Mouse (Mus musculus) activated CD4-positive, CD25-positive, alpha-beta regulatory T cell, adult 4 months (primary cell): Measurements from ENCODE around the gene Mpzl2. TPM values are rescaled to one million over a fixed set of nuclear protein-coding genes. Genes with fewer than 3 reads are reported as not detected.
"Not testable (repeated sequence)": the region's sequence is repeated elsewhere in the genome, so short reads cannot be mapped to it uniquely, and the experiment has no call there.

Experiments used
- ATAC-seq: one replicate; pipeline ENCODE4 v1.8.0; 2017
- polyA plus RNA-seq, 2 experiments: library from polyadenylated mRNA; unstranded; fragments of 100-300 nt; shearing (Covaris generic); gene quantifications; one replicate each; pipeline ENCODE4 v1.2.1; 2017

Gene Mpzl2
- polyA plus RNA-seq, 2 experiments from 2014 or later, result not detected

GRCm38 (mm10) chr9:45037803-45038202 is 1.8 kb upstream of the Mpzl2 start:
- ATAC-seq, result not testable (repeated sequence)

DNA sequence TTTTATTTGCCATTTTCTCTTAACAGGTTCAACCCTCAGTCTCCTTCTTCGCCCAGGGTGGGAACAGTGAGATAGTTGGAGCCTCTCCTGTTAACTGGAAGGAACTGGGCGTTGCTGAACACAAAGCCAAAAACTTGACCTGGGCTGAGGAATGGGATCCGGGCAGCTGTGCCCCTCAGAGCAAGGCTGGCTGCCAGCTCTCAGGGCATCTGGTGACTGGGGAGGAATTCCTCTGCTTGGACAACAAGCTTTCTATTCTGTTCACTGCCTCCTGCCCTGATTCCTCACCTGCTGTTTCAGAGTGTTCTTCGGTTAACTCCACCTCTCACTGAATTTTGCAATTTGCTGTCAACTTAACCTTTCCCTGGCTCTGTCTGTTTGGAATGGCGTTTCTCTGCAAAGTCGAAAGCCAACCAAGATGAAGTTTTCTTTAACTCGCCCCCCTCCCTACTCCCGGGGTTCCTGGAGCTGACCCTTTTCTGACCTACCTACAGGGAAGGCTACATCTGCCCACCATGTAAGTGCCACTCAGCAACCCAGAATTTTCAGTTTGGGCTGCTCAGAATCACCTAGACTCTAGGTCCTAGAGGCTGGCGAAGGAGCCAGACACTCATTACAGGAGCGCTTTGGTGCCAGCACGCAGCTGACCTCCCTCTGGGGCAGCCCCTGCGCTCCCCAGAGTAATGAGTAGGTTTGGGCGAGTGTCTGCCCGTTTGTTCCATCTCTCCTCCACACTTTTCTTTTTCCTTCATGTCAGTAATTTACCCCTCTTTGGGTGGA is 657 bp downstream of the Mpzl2 start:
- no peak for ATAC-seq

DNA sequence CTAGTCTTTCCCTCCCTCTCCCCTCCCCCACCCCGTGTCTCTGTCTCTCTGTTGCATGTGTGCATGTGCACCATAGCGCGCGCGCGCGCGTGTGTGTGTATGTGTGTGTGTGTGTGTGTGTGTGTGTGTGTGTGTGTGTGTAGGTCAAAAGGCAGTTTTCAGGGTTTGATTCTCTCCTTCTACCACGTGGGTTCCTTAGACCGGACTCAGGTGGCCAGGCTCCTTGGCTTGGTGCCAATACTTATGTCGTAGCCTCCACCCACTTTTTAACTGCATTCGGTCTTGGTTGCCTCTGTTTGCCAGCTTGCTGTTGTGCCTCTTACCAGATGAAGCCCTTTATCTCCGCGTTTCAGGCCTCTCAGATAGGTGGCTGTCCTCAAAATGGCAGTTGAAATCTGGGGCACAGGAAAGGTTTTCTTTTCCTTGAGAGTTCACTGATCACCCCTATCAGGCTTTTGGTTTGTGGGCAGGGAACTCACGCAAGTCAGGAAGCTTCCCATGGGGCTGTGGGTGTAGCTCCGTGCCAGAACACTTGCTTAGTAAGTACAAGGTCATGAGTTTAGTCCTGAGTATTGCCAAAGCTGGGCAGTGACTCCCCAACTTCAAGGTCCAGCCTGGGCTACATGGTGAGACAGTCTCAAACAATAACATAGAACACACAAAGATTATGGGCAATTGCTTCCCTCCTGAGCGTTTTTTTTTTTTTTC is 1.7 kb downstream of the Mpzl2 start:
- no peak for ATAC-seq

DNA sequence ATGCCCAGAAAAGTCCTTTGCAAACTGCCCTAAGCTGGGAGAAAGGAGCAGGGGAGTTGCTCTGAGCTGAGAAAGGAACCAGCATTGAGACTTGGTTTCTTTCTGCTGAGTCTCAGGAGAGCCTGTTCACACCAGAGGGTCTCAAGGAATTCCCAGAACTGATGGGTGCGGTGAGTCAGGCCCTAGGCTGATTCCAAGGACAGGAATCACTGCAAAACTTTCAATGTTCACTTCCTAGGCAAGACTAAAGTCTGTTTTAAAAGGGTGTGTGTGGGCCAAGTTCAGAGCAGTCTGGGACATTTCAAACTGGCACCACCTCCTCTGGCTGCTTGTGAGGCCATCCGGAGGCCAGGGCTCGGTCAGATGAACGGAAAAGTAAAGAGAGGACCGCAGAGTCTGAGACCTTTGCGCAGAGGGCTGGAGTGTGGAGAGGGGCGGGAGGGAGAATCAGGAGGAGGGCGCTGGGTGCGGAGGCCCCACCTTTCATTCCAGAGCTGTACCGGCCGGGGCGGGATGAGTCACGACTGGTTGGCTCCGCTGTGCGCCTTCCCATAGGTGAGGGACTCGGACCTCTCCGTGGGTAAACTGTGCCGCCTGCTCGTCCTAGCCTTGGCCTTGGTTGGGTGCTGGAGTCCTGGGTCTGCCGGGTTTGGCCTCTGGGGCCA is 2.6 kb downstream of the Mpzl2 start:
- ATAC-seq, result no peak

DNA sequence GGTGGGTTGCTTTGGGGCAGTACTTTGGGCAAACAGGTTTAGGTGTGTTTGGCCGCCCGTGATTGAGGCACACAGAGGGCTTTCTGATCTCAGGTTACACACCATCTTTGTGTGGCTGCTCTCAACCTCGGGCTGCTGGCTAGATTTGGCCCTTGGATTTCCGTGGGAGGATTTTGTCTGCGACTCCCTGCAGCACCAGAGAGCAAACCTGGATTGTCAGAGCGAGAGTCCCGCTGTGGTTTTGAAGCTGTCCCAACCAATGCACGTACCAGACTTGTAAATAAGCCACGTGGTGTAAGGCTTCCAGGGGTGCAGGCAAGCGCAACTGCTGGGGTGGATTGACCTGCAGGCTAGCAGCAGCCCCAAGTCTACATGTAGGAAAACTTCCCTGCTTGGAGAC is 3.3 kb downstream of the Mpzl2 start:
- ATAC-seq, result no peak

DNA sequence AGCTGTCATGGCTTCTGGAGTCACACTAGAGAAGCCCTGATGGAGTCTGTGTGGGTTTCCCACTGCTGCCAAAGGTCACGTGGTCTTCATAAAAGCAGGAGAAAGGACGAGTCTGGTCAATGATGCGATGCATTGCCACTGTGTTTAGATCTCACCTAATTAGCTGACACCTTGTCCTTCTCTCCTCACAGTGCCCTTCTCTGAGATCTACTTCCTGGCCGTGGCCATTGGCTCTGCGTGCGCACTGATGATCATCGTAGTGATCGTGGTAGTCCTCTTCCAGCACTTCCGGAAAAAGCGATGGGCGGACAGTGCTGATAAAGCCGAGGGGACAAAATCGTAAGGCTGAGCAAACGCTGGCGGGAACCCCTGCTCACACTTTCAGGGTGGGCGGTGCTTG is 7.4 kb downstream of the Mpzl2 start:
- ATAC-seq, result no peak

DNA sequence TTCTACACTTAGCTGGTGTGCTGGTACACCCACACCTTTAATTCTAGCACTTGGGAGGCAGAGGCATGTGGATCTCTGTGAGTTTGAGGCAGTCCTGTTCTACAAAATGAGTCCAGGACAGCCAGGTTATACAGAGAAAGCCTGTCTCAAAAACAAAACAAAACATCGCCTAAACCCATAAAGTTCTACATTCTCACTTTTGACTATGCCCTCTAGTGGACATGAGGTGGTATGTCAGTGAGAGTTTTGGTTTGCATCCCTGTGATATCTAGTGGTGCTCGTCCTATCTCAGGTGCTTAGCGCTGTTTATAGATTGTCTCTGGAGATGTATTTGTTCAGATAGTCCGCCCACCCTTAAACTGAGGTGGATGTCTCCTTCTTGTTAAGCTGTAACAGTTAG is 8.9 kb downstream of the Mpzl2 start:
- ATAC-seq, result peak; percentile 59

DNA sequence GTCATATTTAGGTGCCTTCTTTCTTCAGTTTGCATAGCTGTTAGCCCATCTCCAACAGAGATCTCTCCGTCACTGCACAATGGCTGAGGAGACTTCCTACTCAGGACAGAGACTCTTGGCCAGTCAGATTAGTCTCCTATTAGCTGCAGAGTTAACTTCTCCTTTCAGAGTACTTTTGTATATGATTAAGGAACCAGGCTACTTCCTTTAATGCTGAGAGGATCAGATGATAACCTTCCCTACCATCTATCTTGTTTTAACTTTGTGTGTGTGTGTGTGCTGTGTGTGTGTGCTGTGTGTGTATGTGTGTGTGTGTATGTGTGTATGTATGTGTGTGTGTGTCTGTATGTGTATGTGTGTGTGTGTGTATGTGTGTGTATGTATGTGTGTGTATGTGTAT is 10.1 kb downstream of the Mpzl2 start:
- no peak for ATAC-seq

- ATAC-seq, result no peak
These were observed 10.7 kb downstream of the Mpzl2 start for GRCm38 (mm10) chr9:45050301-45050700.

- ATAC-seq, result peak; percentile 65
These were observed 15.6 kb downstream of the Mpzl2 start, which contains the start of gene Mpzl3 for GRCm38 (mm10) chr9:45055082-45055713. Mpzl3 (plus strand) TSS chr9:45055186.

DNA sequence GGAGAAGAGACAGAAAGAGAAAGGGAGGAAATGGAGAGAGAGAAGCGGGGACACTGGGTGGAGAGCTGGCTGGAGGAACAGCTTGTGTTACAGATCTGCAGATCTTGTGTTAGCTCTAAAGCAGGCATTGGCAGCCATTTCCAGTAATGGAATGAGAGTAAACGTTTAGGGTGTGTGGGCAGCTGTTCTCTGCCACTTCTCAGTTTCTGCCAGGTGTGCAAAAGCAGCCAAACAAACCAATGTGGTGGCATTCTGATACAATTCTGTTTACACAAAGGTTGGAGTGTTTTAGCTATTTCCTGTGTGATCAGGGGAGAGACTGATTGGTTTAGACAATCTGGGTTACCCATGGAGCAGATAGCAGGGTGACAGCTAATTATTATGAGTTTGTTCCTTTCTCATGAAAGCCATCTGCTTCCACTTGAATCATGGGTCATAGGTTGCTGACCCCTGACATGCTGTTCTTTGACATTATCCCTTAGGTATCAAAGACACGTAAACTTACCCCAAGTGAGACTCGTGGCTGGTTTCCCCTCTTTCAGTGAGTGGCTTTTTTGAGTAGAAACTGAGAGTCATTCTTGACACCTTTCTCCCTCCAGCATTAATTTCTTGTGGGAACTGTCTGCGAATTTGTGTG is 18.8 kb downstream of the Mpzl2 start:
- no peak for ATAC-seq

GRCm38 (mm10) chr9:45060151-45060550 is 20.6 kb downstream of the Mpzl2 start:
- no peak for ATAC-seq

GRCm38 (mm10) chr9:45062677-45063076 is 23.1 kb downstream of the Mpzl2 start:
- ATAC-seq, result peak; percentile 70

DNA sequence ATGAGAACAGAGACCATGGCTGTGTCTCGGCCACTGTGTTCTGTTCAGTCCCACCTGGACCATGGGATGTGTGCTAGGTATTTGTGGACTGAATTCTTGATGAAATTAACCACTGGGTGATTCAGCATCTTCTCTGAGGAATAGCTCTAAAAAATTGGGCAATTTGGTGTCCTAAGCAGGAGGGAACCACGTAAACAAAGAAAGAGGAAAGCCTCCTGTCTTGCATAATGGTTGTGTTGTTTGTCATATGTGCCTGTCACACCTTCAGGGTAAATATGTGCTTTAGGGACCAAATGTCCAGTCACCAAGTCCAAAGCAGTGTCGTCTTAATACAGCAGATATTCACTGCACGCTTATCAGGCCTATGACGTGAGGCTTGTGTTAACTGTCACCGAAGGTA is 24.8 kb downstream of the Mpzl2 start:
- ATAC-seq, result no peak

GRCm38 (mm10) chr9:45066735-45067134 is 27.1 kb downstream of the Mpzl2 start:
- ATAC-seq, result no peak

DNA sequence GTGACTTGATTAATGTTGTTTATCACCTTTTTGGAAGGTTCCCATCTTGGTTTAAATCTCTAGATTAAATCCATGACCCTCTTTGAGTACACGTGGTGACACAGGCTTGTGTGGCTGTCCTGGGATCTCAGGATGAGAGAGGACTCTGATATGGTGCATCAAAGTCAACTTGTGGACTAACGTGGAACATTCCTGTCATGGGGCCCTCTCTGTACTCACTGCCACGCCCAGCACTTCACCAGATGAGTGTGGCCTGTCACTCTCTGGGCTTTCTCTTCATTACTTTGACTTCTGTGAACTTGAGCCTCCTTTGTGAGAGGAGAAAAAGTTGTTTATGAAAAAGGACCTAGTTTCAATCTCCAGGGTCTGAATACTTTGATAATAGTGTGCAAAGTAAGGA is 32.2 kb downstream of the Mpzl2 start:
- ATAC-seq, result no peak

DNA sequence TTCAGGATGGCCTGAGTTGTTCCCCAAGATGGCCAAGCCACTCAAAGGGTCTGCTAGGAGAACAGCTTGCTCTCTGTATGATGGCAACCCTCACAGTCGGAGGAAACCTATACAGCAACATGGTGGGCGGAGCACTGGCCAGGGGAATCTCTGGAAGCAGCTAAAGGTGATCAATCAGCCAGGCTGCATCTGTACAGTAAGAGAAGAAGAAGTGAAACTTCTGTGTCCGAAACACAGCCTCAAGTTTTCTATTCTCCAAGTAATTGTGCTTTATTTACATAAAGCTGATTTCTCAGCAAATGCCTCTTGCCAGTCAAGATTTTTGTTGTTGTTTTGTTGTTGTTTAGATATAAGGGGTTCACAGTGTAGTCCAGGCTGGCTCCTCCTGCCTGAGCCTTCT is 38.3 kb downstream of the Mpzl2 start:
- ATAC-seq, result no peak

DNA sequence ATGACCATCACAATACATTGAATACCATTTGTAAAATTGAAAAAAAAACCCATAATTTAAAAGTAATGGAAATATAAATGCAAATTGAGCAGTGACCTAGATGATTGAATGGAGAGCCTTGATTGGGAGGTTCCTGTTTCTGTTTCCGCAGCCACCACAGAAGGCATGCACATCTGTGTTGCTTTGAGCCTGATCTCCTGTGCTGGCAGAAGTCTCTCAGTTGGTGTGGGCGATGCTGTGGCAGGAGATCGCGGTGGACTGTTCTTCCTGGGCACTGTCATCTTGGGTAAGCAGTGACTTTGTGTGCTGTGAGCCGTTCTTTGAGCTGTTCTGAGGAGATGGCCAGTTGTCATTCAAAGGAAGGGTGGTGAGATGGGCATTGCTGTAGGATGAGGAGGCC is 39.4 kb downstream of the Mpzl2 start, which contains the start of gene Jaml:
TSS of gene Jaml (plus strand) at position 173 of the 400 bp plus-strand sequence.
- peak; percentile 41 for ATAC-seq

GRCm38 (mm10) chr9:45083132-45083531 is 43.5 kb downstream of the Mpzl2 start:
- peak; percentile 74 for ATAC-seq

- ATAC-seq, result no peak
These were observed 45.0 kb downstream of the Mpzl2 start for GRCm38 (mm10) chr9:45084556-45084955.

DNA sequence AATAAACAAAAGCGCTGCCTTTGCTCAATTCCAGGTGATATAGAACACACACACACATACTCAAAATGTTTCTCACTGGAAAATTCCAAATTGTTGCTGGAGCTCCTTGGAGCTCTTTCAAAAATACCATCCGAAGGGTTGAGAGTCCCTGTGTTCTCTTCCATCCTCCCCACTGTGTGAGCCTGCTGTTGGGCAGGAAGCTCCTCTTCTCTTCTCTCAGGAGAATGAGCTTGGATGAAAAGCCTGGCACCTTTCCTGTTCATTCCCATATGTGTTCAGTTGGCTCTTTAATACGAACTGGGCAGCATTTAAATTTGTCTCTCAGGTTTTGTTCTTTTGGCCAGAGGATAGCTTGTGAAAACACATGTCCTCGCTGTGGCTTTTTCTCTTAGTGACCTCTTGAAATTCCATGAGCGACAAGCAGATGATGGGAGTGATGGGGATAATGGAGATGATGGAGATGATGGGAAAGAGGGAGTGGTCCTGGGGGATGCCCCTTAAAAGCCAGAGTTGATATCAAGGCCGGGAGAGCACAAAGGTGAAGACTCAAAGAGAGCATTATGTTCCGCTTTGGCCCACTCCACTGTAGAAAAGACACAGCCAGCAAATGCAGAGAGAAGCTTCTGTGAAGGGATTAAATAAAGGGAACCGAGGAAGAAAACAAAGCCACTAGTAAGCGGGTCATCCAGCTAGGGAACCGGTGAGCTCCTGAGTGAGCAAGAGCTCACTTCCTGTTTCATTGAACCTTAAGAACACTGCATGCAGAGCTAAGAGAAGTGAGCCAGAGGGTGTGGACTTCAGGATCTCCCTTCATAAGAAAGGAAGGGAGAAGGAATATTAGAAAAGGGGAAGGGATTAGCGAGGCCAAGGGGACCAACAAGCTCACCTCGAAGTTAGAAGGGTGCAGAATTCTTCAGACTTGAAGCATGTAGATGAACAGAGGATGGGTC is 46.4 kb downstream of the Mpzl2 start:
- ATAC-seq, result no peak
